Mouse (Mus musculus) gastrocnemius, postnatal 25 days (tissue): ENCODE results near the gene Psmb3. TPM values are rescaled to one million over a fixed set of nuclear protein-coding genes. Genes with fewer than 3 reads are reported as not detected.
A peak's percentile ranks its signal among the peaks of the same experiment; 100 is the strongest.
"Not testable (repeated sequence)": the region's sequence is repeated elsewhere in the genome, so short reads cannot be mapped to it uniquely, and the experiment has no call there.

Source experiments
- DNase-seq: peaks from one replicate; pipeline ENCODE4 v3.0.0; 2022
- total RNA-seq, 2 experiments: library from RNA; stranded (reverse); gene quantifications; 1 replicate in 1 of 2; 2 replicates in 1 of 2; pipeline ENCODE4 v1.2.3; 2021

Gene Psmb3
- total RNA-seq, 2 experiments from 2014 or later, result 128 TPM

- no peak for DNase-seq
These were observed 7.3 kb upstream of the Psmb3 start for GRCm38 (mm10) chr11:97695712-97696401.

- DNase-seq, result no peak
These were observed 6.5 kb upstream of the Psmb3 start for GRCm38 (mm10) chr11:97696669-97697068.

GRCm38 (mm10) chr11:97697199-97697890 is 5.9 kb upstream of the Psmb3 start:
- DNase-seq, result no peak

DNA sequence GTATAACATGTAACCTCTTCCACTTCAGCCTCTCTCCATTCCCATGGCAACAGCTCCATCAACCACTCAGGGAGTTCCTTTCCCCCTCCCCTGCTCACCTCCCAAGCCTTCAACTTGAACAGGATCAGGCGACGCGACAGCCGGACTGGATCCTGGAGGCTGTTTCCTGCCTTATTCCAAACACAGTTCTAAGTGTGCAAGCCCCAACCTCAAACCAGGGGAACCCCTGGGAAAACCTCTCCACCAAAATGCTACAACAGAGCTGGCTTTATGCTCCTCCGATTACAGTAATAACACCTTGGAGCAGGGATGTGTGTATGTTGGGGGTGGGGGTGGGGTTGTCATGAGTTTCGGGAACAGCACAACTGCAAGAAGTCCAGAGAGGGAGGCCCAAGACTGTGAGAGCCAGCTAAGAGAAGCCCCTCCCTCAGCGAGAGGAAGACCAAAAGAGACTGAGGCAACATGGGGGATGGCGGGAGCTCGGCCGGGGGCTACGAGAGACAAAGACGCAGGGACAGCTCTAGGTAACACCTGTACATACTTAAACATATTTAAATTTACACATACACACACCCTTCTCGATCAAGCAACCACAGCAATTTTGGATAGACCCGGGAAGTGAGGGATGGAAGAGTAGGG is 5.2 kb upstream of the Psmb3 start:
- no peak for DNase-seq

DNA sequence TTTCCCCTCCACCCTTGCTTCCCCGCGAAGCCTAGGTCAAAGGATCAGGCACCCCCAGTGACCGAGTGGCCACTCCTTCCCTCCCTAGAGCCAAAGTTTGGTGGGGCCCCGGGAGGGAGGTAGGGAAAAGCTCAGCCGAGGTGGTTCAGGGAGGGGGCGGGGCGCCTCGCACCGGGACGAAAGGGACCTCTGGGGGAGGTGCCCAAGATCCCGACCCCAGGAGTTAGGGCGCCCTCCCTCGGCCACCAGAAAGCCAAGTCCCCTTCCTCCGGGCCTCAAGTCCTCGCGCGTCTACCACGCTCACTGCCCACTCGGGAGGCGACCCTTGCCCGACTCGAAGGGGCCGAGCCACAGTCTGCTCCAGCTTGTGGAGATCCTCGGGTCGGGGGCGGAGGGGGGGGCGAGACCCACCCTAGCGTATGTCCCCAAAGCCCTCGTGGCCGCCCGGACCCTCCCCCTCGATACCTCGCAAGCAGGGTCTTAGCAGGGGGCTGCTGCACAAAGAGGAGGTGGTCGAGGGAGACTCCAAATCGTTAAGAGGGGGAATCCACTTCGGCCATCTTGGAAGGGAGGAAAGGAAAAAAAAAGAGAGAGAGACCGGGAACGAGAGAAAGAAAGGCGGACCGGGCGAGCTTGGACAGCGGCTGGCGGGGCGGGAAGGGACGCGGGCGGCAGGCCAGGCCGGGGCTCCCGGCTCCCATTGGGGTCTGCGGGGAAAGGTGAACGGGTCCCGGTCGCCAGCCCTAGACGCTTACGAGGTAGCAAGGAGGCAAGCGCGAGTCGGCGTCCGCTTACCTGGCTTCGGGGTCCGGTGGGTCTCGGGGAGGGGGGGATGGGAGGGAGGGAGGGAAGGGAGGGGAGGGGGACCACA is 4.2 kb upstream of the Psmb3 start:
- DNase-seq, result peak; percentile 67

- peak; percentile 73 for DNase-seq
These were observed 3.6 kb upstream of the Psmb3 start for GRCm38 (mm10) chr11:97699626-97700002.

DNA sequence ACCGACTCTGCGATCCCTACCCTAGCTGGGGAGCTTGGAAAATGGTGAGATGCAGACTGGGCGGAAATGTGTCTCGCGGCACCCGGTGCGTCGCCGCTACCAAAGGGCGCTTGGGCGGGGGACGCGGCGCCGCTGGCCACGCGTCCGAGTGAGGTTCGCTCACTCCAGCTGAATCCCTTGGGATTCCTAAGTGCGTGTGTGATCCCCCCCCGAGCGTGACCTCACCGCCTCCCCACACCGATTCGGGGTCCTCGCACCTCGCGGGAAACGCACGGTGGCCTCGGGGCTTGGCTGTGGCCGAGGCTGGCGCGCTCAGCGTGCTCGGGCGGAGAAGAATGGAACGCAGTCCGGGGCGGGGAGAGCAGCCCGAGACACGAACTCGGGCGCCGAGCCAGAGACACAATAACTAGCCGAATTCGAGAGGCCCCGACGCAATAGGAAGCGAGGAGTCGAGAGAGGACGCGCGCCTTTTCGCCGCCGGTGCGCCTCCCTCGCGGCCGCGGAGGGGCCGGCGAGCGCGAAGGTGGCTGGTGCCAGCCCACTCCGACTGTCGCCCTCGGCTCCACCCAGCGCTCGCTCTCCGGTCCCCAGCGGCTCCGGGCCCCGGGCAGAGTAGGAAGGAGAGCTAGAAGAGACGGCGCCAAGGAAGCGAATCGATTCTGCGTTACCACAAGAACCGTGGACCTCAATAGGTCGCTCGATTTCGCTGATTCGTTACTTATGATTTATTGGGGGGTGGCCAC is 3.0 kb upstream of the Psmb3 start, which contains the start of gene Pcgf2:
TSS of gene Pcgf2 (minus strand) at position 495 of the 743 bp plus-strand sequence.
- peak; percentile 75 for DNase-seq

DNA sequence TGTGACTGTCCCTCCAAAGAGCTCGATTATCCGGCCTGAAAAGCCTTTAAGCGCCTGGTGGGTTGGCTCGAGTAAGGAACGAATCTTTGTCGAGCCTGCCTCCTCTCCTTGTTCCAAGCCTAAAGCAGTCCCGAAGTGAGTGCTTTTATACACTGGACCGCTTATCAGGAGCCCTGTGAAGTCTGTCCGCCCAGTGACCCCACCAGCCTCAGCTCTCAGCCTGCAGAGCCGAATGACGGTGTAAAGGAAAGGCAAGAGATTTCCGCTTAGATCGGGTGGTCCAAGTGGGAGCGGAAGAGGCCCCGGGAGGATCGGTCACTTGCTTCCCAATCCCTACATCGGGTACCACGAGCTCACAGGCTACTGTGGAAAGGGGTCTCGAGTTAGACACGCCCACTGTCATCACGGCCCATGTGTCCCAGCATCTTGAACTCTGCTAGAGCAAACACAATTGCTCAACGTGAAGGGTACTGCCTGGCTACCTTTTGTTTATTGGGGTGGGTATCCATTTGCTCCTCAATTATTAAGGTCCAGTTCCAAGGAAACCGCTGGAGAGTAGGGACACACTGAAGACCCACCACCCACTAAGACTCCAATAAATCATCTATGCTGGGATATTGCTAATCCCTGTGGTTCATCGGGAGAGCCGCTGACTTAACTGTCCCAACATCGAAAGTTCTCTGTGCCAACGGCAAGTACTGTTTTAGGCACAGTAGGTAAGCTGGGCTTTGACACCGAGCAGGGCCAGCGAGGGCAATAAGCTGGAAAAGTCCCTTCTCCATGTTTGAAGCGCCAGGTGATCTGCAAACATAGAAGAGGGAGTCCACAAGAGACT is 2.2 kb upstream of the Psmb3 start:
- no peak for DNase-seq

DNA sequence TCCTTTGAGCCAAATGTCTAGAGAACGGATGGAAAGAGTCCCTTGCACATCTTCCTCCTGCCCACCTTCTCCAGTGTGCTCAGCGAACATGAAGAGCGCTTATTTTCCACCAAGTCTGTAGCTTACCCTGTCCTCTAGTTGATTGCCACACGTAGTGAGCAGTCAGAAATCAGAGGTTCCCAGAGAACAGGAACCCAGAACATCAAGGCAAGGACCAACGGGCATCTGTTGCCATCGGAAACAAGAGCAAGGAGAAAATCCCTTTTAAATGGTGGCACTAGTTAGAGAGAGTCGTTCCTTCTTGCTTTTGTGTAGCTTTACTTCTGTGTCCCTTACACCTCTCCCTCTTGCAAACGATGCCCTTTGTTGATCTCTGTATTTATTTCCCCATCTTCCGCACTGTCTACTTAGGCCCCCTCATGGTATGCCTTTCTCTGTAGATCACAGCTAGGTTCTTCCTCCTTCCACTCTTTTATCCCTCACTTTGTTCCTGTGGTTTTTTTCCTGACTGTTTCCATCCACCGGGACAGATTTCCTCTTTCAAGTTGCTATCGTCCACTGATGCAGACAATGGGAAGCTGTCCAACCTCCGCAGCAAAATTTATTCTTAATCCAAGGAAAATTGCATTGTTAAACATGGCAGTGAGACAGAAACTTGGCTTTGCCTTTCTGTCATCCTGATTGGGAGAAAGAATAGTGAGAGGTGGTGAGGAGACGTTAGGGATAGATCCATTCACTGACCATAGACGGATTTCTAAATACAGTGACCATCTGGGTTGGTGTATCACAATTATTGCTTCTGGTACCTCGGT is 1.4 kb upstream of the Psmb3 start:
- no peak for DNase-seq

DNA sequence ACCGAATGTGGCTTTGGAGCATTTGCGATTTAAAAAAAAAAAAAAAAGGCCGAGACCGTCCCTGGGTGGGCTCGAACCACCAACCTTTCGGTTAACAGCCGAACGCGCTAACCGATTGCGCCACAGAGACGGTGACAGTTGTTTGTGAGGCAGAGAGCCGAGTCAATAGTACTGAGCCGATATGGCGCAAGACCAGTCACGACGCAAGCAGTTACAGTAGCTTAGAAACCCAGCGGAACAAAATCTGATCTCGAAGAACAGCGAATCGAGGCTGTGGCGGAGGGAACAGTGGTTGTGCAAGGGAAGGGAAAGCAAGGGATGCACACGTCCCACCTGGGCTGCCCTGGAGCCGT is 830 bp upstream of the Psmb3 start:
- peak; percentile 80 for DNase-seq

DNA sequence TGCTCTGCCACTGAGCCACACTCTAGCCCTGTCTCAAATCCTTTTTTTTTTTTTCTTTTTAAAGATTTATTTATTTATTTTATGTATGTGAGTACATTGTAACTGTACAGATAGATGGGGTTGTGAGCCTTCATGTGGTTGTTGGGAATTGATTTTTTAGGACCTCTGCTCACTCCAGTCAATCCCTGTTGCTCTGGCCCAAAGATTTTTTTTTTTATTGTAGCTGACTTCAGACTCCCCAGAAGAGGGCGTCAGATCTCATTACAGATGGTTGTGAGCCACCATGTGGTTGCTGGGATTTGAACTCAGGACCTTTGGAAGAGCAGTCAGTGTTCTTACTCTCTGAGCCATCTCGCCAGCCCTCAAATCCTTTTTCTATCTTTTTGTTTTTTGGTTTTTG is 6.9 kb downstream of the Psmb3 start:
- not testable (repeated sequence) for DNase-seq

- no peak for DNase-seq
These were observed 8.2 kb downstream of the Psmb3 start for GRCm38 (mm10) chr11:97711200-97711900.

GRCm38 (mm10) chr11:97712286-97712685 is 9.1 kb downstream of the Psmb3 start:
- peak; percentile 60 for DNase-seq

DNA sequence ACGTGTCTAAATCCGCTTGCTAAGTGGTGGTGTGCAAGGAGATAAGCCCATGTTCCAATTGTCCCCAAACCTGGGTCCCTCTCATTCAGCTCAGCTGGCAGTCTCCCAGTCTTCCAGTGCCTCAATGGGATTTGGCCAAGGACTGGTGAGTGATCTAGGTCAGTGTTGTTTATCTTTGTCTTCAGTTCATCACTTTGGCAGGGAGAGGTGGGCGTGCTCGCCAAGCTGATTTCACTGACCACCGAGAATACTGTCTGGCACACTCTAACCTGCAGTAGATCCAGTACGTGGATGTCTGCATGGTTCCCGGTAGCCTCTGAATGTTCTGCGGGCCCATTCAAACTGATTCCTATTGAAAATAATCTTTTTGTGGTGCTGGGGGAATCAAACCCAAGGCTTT is 10.7 kb downstream of the Psmb3 start:
- DNase-seq, result peak; percentile 53

GRCm38 (mm10) chr11:97714356-97714755 is 11.2 kb downstream of the Psmb3 start:
- no peak for DNase-seq

- peak; percentile 54 for DNase-seq
These were observed 11.9 kb downstream of the Psmb3 start for GRCm38 (mm10) chr11:97714784-97715760.

DNA sequence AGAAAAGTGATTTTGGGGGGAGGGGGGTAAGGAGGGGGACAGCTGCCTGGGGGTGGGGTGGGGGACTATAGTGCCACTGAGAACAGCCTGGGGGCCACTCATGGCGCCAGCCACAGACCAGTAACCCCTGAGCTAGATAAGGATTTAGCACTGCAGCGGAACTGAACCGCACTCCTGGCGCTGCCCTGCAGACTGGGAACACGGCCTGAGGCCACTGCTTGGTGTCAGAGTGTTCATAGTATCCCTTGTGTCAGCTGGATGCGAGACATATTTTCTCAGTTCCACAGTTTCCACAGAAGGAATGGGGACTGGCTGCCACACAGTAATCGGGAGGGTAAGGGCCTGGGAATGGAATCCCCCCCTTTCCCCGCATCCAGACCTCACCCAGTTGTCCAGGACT is 12.8 kb downstream of the Psmb3 start:
- DNase-seq, result peak; percentile 15
